Mouse (Mus musculus): ENCODE data around the gene Gne.
"Not testable (repeated sequence)": the region's sequence is repeated elsewhere in the genome, so short reads cannot be mapped to it uniquely, and the experiment has no call there.

Gne gene

GRCm38 (mm10) chr4:44072146-44072872 lies 11.7 kb downstream of the Gne start:
- peak; percentile 93 for DNase-seq (ENCODE audit: low spot score)

- no peak for DNase-seq (ENCODE audit: low spot score)
Measured at GRCm38 (mm10) chr4:44071741-44072145, 12.2 kb downstream of the Gne start.

- DNase-seq (ENCODE audit: low spot score), result no peak
Measured at GRCm38 (mm10) chr4:44070641-44071040, 13.3 kb downstream of the Gne start.

GRCm38 (mm10) chr4:44069411-44069810 lies 14.6 kb downstream of the Gne start:
- DNase-seq (ENCODE audit: low spot score), result no peak

- no peak for DNase-seq (ENCODE audit: low spot score)
Measured at GRCm38 (mm10) chr4:44068736-44069135, 15.2 kb downstream of the Gne start.

- no peak for DNase-seq (ENCODE audit: low spot score)
Measured at GRCm38 (mm10) chr4:44066891-44067290, 17.1 kb downstream of the Gne start.

GRCm38 (mm10) chr4:44065355-44066025 lies 18.5 kb downstream of the Gne start:
- DNase-seq (ENCODE audit: low spot score), result peak; percentile 86

- no peak for DNase-seq (ENCODE audit: low spot score)
Measured at GRCm38 (mm10) chr4:44062816-44063215, 21.2 kb downstream of the Gne start.

- no peak for DNase-seq (ENCODE audit: low spot score)
Measured at GRCm38 (mm10) chr4:44062062-44062461, 21.9 kb downstream of the Gne start.

GRCm38 (mm10) chr4:44059674-44060073 lies 24.3 kb downstream of the Gne start:
- DNase-seq (ENCODE audit: low spot score), result no peak

GRCm38 (mm10) chr4:44049812-44050211 lies 34.2 kb downstream of the Gne start:
- no peak for DNase-seq (ENCODE audit: low spot score)

GRCm38 (mm10) chr4:44046066-44046465 lies 37.9 kb downstream of the Gne start:
- DNase-seq (ENCODE audit: low spot score), result no peak

- DNase-seq (ENCODE audit: low spot score), result no peak
Measured at GRCm38 (mm10) chr4:44044685-44045356, 39.2 kb downstream of the Gne start.

- DNase-seq (ENCODE audit: low spot score), result not testable (repeated sequence)
Measured at GRCm38 (mm10) chr4:44043182-44043581, 40.8 kb downstream of the Gne start.

GRCm38 (mm10) chr4:44042429-44042828 lies 41.5 kb downstream of the Gne start:
- no peak for DNase-seq (ENCODE audit: low spot score)

GRCm38 (mm10) chr4:44040802-44041201 lies 43.2 kb downstream of the Gne start:
- no peak for DNase-seq (ENCODE audit: low spot score)

GRCm38 (mm10) chr4:44036455-44036854 lies 47.5 kb downstream of the Gne start:
- no peak for DNase-seq (ENCODE audit: low spot score)

- no peak for DNase-seq (ENCODE audit: low spot score)
Measured at GRCm38 (mm10) chr4:44031521-44031920, 52.5 kb downstream of the Gne start.

GRCm38 (mm10) chr4:44029661-44030066 lies 54.3 kb downstream of the Gne start:
- DNase-seq (ENCODE audit: low spot score), result no peak

- no peak for DNase-seq (ENCODE audit: low spot score)
Measured at GRCm38 (mm10) chr4:44028303-44029135, 55.5 kb downstream of the Gne start.

- no peak for DNase-seq (ENCODE audit: low spot score)
Measured at GRCm38 (mm10) chr4:44025570-44025969, 58.4 kb downstream of the Gne start.

- no peak for DNase-seq (ENCODE audit: low spot score)
Measured at GRCm38 (mm10) chr4:44024241-44024640, 59.7 kb downstream of the Gne start.
